Mouse (Mus musculus): ENCODE data around the gene Gm34653. TPM values are rescaled to one million over a fixed set of nuclear protein-coding genes. Genes with fewer than 3 reads are reported as not detected.
"Not testable (repeated sequence)": the region's sequence is repeated elsewhere in the genome, so short reads cannot be mapped to it uniquely, and the experiment has no call there.

Gm34653 gene
- total and polyA plus RNA-seq, 2 experiments from 2014 or later: 0.12 TPM; not detected in 1

DNA sequence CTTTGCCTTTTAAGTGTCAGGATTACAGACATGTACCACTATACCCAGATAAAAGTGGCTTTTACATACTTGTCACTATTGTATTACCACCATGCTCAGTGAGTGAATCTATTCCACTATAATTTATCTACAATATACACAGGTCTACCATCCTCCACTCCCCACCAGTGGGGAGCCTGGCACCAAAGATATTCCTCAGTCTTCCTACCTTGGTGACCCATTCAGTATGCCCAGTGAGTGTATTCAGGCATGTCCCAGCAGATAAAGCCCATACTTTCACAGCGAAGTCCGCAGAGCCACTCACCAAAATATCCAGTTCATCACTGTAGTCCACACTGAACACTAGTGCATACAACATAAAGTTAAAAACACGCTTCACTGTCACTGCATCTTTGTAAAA, 22.0 kb upstream of the Gm34653 start:
- H3K27me3 ChIP-seq (ENCODE audit: insufficient read depth, low read length): no peaks in the 10 kb centered on the region

GRCm38 (mm10) chr2:34812706-34813105, 20.1 kb upstream of the Gm34653 start:
- ATAC-seq (ENCODE audit: low FRiP score) (no peak), DNase-seq (ENCODE audit: low spot score) (no peak)
- Histone ChIP-seq H3K36me3 (ENCODE audit: insufficient read depth, low read length) (peaks cover 16% of the 10 kb centered on the region), H3K4me2 (ENCODE audit: low read depth, low read length, poor library complexity, severe bottlenecking) (no peak overlapping the region), H3K27ac (ENCODE audit: low read depth, low read length) (no peak overlapping the region), H3K4me3 (ENCODE audit: low read depth, low read length) (no peak overlapping the region), H3K4me1 (ENCODE audit: insufficient read depth, low read length) (no peaks in the 10 kb centered on the region), H3K27me3 (ENCODE audit: insufficient read depth, low read length) (no peaks in the 10 kb centered on the region), H3K9ac (replicated peaks; ENCODE audit: low read length, poor library complexity, severe bottlenecking) (no peak overlapping the region), H3K9me3 (ENCODE audit: low read length) (no peaks in the 10 kb centered on the region)
- TF ChIP-seq CTCF (IDR thresholded peaks at IDR 0.05): no peak
- WGBS: 88% methylated on average over 7 of the region's 7 CpGs

More for the DNA sequence above, 22.0 kb upstream of the Gm34653 start:
- H3K9ac ChIP-seq (replicated peaks; ENCODE audit: low read length, poor library complexity, severe bottlenecking): no peak overlapping the region
- no peak for ATAC-seq (ENCODE audit: low FRiP score)
- no peak for TF ChIP-seq CTCF (IDR thresholded peaks at IDR 0.05)
- H3K36me3 ChIP-seq (ENCODE audit: insufficient read depth, low read length): peaks cover 21% of the 10 kb centered on the region; the same call in 1 of the 2 replicates
- WGBS: 94% methylated on average over 3 of the region's 3 CpGs
- no peak overlapping the region for H3K4me3 ChIP-seq (ENCODE audit: low read depth, low read length)
- H3K9me3 ChIP-seq (ENCODE audit: low read length): no peaks in the 10 kb centered on the region
- H3K27ac ChIP-seq (ENCODE audit: low read depth, low read length): no peak overlapping the region
- no peak for DNase-seq (ENCODE audit: low spot score)
- no peaks in the 10 kb centered on the region for H3K4me1 ChIP-seq (ENCODE audit: insufficient read depth, low read length)
- H3K4me2 ChIP-seq (ENCODE audit: low read depth, low read length, poor library complexity, severe bottlenecking): no peak overlapping the region

- WGBS: 96% methylated on average over 2 of the region's 2 CpGs
- H3K36me3 ChIP-seq (ENCODE audit: insufficient read depth, low read length): peaks cover 12% of the 10 kb centered on the region
- not testable (repeated sequence) for H3K4me3 ChIP-seq (ENCODE audit: low read depth, low read length); H3K4me2 ChIP-seq (ENCODE audit: low read depth, low read length, poor library complexity, severe bottlenecking); H3K9me3 ChIP-seq (ENCODE audit: low read length); H3K27me3 ChIP-seq (ENCODE audit: insufficient read depth, low read length); H3K27ac ChIP-seq (ENCODE audit: low read depth, low read length); H3K9ac ChIP-seq (replicated peaks; ENCODE audit: low read length, poor library complexity, severe bottlenecking); DNase-seq (ENCODE audit: low spot score); ATAC-seq (ENCODE audit: low FRiP score); H3K4me1 ChIP-seq (ENCODE audit: insufficient read depth, low read length)
These were observed 16.9 kb upstream of the Gm34653 start for GRCm38 (mm10) chr2:34815893-34816292.

DNA sequence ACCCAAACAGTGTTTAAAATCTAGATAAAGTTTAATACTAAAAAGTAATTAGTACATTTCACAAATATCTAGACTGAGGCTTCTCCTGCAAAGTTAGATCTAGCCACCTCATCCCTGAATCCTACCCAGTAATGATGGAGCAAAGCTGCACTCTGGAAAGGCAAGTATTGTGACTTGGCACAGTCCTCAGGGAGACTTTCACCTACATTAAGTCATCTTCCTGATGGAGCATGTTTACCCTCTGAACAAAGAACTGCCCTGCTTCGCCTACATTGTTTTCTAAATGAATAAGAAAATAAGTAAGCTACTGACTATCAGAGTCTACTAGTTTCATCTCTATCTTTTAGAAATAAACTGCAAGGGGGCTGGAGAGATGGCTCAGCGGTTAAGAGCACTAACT, 14.3 kb upstream of the Gm34653 start:
- TF ChIP-seq CTCF (IDR thresholded peaks at IDR 0.05): 0 out of 2 replicates have a peak, but pooled peaks have one; percentile 16
- Histone ChIP-seq H3K4me2 (ENCODE audit: low read depth, low read length, poor library complexity, severe bottlenecking) (no peak overlapping the region), H3K27ac (ENCODE audit: low read depth, low read length) (no peak overlapping the region), H3K4me3 (ENCODE audit: low read depth, low read length) (no peak overlapping the region), H3K9me3 (ENCODE audit: low read length) (no peaks in the 10 kb centered on the region), H3K4me1 (ENCODE audit: insufficient read depth, low read length) (no peaks in the 10 kb centered on the region), H3K36me3 (ENCODE audit: insufficient read depth, low read length) (peaks cover 7% of the 10 kb centered on the region), H3K9ac (replicated peaks; ENCODE audit: low read length, poor library complexity, severe bottlenecking) (no peak overlapping the region), H3K27me3 (ENCODE audit: insufficient read depth, low read length) (no peaks in the 10 kb centered on the region)
- no peak for ATAC-seq (ENCODE audit: low FRiP score)
- 96% methylated on average over 2 of the region's 2 CpGs for WGBS
- no peak for DNase-seq (ENCODE audit: low spot score)

DNA sequence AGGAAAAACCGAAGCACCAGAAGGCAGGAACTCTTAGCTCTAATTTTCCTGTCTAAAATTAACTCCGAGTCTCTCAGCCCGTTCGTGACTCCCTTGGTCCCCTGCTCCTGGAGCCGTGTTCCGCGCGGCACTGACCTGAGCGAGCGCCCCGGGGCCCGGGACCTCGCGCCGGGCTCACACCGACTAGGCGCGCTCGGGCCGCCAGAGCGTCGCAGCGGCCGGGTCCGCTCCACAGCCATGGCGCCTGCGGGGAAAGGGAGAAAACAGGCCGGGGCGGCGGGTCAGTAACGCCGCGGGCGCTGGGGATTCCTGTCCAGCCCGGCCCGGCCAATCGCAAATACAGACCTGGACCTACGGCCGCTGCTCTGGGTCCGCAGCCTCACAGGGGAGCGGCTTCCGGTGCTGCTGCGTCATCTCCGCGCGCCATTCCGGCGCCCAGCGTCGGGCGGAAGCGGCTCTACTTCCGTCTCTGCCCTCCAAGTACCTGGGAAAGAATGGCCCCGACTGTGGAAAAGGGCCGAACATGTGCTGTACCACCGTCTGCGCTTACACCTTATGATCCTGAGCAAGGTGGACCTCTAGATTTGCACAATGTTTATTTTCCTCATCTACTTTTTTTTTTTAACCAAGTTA, 6.9 kb upstream of the Gm34653 start, which contains the start of gene Fbxw2:
Fbxw2 (minus strand) TSS at position 485 of the 633 bp plus-strand sequence.
- WGBS: under 1% methylated on average over 55 of the region's 57 CpGs
- Histone ChIP-seq H3K9me3 (ENCODE audit: low read length) (no peaks in the 10 kb centered on the region; the same call in 1 of the 2 replicates), H3K4me3 (ENCODE audit: low read depth, low read length) (peak within 1 kb of the TSS; percentile 99), H3K4me2 (ENCODE audit: low read depth, low read length, poor library complexity, severe bottlenecking) (peak within 1 kb of the TSS; percentile 81), H3K4me1 (ENCODE audit: insufficient read depth, low read length) (0 out of 2 replicates have a peak, but pooled peaks cover 8% of the 10 kb centered on the region), H3K27ac (ENCODE audit: low read depth, low read length) (peak within 1 kb of the TSS; percentile 87), H3K27me3 (ENCODE audit: insufficient read depth, low read length) (no peaks in the 10 kb centered on the region), H3K36me3 (ENCODE audit: insufficient read depth, low read length) (peaks cover 5% of the 10 kb centered on the region; the same call in 1 of the 2 replicates), H3K9ac (replicated peaks; ENCODE audit: low read length, poor library complexity, severe bottlenecking) (peak within 1 kb of the TSS; percentile 97)
- peak; percentile 95 for DNase-seq (ENCODE audit: low spot score)
- no peak for TF ChIP-seq CTCF (IDR thresholded peaks at IDR 0.05)
- peak; percentile 98 for ATAC-seq (ENCODE audit: low FRiP score)

- Histone ChIP-seq H3K9ac (replicated peaks; ENCODE audit: low read length, poor library complexity, severe bottlenecking) (peak overlapping the region; percentile 97), H3K4me3 (ENCODE audit: low read depth, low read length) (peak overlapping the region; percentile 99), H3K4me2 (ENCODE audit: low read depth, low read length, poor library complexity, severe bottlenecking) (peak overlapping the region; percentile 81), H3K36me3 (ENCODE audit: insufficient read depth, low read length) (peaks cover 5% of the 10 kb centered on the region; the same call in 1 of the 2 replicates), H3K9me3 (ENCODE audit: low read length) (no peaks in the 10 kb centered on the region; the same call in 1 of the 2 replicates), H3K4me1 (ENCODE audit: insufficient read depth, low read length) (0 out of 2 replicates have a peak, but pooled peaks cover 8% of the 10 kb centered on the region), H3K27ac (ENCODE audit: low read depth, low read length) (peak overlapping the region; percentile 87), H3K27me3 (ENCODE audit: insufficient read depth, low read length) (no peaks in the 10 kb centered on the region)
- no peak for TF ChIP-seq CTCF (IDR thresholded peaks at IDR 0.05)
- ATAC-seq (ENCODE audit: low FRiP score) (peak; percentile 33; the same call in 1 of the 2 replicates), DNase-seq (ENCODE audit: low spot score) (peak; percentile 1)
- WGBS: 33% methylated on average over 19 of the region's 21 CpGs
These were observed 6.2 kb upstream of the Gm34653 start for GRCm38 (mm10) chr2:34826460-34827231.

Measured in midbrain, postnatal 0 days (tissue).